Mouse (Mus musculus): Measurements from ENCODE around the gene Rhou.

Gene Rhou

DNA sequence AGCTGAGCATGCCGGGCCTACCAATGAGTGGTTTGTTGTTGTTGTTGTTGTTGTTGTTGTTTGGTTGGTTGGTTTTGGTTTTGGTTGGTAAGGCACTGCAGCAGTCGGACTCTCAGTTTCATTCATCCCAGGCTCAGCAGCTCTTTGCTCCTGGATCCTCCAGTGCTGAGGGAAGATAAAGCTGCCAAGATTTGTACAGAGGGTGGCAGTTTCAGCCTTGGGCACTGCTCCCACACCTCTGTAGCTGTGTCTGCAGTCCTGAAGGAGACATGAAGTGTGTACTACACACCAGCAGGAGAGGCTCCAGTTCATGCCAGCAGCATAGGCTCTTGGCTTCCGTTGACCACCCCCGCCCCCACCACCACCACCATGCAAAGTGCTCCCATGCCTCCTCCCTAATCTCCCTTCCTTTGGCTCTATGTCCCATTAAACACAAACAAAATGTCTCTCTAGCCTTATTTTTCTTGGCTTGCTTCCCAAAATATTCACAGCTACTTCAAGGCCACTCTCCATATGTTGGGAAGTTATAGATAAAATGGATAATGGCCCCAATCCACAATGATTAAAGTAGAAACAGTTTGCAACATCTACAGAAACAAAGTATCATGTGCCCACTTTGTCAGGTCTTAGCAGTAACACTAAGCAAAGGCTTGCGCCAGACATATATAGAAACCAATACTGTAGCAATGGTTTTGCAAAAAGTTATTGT, 2.2 kb upstream of the Rhou start:
- no peak for DNase-seq

DNA sequence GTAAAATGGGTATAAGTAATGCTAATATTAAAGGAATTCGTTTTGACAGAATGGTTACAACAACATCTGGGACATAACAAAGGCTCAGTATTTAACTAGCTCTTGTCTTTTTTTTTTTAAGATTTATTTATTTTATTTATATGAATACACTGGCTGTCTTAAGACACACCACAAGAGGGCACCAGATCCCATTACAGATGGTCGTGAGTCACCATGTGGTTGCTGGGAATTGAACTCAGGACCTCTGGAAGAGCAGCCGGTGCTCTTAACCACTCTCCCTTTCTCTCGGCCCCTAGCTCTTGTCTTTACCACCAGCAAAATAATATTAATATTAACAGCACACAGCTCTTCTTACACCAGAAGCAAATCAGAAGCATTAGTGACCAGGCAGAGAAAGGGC, 1.1 kb upstream of the Rhou start:
- DNase-seq = peak; percentile 22 to 40

DNA sequence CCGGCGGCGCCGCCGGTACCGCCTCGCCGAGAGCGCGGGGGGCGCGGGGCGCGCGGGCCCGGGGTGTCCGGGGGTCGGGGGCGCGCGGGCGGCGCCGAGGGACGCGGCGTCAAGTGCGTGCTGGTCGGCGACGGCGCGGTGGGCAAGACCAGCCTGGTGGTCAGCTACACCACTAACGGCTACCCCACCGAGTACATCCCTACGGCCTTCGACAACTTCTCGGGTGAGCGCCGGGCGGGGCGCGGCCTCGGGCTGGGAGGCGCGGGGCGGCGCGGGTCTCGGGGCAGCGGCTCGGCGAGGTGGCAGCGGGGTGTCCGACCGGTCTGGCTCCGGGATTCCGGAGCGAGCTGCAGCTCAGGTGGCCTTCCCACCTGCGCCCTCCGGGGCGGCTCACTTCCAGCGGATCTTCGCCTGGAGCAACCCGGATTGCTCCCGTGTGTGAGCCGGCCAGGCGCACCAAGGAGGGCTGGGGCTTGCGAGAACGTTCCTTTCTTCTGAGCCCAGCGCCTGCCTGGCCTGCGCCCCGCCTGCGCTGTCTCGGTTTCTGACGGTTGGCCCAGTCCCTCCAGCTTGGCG, 353 bp downstream of the Rhou start:
- DNase-seq = peak; percentile 71 to 72

DNA sequence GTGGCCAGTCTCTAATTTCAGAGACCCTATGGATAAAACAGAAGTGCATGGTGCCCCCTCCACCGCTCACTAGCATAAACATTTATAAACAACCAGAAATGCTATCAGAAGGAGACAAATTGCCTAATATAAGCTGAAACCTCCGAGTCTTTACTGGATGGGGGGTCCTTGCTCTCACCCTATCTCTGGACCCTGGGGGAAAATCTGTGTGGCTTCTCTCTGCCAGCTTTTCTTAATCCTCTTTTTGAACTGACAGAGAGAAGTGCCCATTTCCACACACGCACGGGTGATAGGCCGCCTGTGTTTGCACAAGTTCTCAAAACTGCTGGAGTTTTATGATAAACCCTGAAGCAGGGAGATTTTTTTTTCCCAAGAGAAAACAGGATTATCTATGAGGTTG, 1.0 kb downstream of the Rhou start:
- peak in 1 of 2 experiments; percentile 6 for DNase-seq

DNA sequence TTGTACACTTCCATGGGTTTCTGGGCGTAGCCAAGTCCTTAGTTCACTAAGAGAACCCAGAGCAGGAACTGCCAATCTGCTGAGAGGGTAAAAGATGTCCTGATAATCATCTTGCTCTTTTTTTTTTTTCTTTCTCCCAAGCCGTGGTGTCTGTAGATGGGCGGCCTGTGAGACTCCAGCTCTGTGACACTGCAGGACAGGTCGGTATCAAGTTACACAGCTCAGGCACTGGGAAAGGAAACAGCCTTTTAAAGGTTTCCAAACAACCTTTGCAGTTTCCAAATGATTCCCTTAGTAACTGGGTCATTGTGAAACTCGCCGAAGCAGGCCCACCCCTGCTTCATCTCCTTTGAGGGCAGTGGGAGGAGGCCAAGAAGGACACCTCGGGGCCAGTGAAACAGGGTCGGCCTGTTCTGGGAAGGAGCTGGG, 1.6 kb downstream of the Rhou start:
- no peak for DNase-seq

DNA sequence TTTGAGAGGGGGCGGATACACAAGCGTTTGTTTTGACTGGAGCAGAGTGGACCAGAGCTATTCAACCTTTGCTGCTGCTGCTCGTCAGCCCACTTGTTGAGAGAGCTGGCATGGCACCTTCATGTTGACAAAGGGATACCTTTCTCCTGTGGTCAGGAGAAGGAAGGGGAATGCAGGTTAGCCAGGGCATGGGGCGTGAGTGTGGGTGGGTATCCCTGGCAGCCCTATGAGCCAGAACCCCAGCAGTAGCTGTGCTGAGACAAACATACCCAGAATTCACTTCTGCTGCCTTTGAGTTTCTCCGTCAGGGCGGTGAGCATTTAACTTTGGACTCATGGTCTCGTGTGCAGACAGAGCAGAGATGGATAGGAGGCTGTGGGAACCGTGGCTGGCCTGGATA, 4.1 kb downstream of the Rhou start:
- no peak for DNase-seq

DNA sequence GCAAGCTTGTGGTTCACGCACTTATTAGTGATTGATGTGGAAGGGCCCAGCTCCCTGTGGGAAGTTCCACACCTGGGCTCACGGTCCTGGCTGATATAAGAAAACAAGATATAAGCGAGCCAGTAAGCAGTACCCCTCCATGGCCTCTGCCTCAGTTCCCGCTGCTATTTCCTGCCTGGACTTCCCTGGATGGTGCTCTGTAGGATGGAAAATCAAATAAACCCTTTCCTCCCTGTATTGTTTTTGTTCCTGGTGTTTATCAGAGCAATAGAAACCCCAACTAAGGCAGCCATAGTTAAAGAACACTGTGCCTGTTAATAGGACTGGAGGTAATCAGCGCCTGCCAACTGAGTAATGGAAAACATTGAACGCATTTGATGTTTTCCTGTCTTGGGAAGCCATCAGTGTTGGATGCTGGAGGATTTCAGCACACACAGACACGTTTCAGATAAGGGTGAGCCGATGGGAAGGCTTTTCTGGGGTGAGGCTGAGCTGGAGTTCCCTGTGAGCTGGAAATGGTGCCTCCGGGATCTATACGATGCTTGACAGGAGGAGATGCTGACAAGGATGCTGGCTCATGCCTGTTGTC, 5.8 kb downstream of the Rhou start:
- no peak for DNase-seq

DNA sequence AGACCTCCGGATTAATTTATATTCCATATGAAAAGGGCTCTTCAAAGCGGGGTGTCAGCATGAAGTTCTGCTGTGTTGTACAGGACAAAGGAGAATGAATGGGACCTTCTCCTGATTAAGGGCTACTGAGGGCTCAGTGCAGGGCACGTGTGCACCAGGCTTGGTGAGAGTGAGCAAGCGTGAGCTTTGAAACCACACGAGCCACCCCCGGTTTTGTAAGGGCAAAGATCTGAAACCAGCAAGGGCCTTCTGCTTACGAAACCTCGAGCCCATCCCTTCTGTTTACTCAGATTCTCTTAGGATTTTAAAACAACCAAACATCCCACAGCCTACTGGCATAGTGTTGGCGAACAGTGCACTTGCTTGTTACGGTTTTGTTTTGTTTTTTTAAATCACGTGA, 7.8 kb downstream of the Rhou start:
- no peak for DNase-seq

DNA sequence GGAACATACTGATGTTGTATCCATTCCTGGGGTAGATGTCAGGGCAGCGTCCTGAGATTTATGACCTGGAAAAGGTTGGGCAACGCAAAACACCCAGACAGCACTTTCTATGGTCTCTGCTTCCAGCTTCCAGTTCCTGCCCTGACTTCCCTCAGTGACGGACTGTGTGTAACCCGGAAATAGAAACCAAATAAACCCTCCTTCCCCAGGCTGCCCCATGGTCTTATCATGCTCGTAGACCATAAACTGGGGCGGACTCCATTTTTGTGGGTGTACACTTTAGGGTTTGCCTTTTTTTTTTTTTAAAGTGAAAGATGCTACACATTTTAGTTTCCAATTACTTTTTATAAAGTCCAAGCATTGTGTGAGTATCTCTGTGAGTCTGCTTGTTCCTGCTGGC, 11.9 kb downstream of the Rhou start:
- DNase-seq = no peak

DNA sequence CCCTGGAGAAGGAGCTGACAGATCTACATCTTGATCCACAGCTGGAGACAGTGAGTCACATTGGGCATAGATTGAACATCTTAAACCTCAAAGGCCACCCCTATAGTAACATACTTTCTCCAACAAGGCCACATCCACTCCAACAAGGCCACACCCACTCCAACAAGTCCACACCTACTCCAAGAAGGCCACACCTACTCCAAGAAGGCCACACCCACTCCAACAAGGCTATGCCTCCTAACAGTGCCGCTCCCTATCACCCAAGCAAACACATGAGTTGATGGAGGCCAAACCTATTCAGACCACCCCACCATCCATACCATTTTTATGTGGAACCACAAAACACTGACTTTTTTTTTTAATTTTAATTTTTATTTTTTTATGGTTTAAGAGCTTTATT, 13.1 kb downstream of the Rhou start:
- no peak for DNase-seq

DNA sequence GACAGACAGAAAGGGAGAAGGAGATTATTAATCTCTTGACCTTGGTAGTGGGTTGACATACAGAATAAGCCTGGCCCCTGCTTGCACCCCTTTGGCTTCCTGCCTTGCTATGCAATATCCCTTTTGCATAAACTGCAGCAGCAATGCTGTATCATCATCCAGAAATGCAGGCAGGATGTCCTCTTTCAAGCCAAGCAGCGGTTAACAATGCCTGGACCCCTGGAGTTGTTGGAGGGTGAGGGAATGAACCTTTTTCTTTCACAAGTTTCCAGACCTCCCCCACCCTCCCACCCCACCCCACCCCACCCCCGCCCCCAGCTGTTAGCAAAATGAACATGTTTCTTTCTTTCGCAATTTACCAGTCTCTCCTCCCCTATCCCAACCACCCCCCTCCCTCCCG, 15.0 kb downstream of the Rhou start:
- no peak for DNase-seq

DNA sequence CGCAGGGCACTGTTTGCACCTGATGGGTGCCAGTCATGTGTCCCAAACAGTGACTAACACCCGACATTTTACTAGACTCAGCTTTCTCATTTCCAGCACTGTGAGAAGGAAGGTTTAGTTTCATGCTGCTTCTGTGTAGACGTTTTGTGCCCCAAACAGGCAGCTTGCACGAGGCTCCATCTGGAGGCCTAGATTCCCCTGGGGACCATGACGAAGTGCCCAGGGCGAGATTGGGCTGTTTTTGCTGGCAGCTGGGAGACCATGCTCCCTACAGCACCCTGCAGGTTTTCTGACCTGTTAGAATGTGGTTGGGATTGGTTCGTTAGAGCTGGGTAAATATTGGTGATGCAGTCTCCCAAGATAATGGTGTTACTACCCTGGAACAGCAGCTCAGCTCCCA, 17.0 kb downstream of the Rhou start:
- no peak for DNase-seq

DNA sequence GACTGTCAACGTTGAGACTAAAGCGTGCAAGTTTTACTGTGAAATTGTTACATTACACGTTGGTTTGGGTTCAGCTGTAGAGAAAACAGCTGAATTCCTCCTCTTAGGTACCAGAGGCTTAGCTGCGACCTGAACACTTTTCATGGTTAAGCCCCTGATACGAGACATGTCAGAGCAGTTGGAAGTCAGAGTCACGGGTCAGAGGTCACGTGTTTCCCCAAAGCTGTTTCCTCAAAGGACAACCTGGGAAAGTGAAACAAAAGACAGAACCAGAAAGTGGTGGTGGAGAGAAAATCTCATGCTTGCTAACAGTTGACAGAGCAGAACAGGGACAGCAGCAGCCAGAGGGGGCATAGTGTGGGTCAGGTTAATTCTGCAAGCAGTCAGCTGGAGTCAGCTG, 17.7 kb downstream of the Rhou start:
- DNase-seq = no peak

DNA sequence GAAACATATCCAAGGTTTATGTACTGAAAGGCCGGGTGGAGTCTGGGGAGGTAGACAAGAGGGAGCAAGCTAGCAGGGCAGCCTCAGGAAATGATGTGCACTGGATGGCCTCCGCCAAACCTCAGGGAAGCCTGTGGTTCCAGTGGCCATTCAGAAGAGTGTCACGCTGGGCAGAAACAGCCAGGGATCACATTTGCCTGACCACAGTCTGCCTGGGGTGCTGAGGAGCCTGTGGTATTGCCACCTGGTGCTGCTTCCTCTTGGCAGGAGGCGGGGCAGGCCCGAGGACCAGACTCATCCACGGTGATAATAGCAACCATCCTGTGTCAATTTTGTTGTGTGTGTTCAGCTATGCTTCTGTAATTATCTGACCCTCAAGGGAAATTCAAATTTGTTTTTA, 18.9 kb downstream of the Rhou start:
- no peak for DNase-seq

DNA sequence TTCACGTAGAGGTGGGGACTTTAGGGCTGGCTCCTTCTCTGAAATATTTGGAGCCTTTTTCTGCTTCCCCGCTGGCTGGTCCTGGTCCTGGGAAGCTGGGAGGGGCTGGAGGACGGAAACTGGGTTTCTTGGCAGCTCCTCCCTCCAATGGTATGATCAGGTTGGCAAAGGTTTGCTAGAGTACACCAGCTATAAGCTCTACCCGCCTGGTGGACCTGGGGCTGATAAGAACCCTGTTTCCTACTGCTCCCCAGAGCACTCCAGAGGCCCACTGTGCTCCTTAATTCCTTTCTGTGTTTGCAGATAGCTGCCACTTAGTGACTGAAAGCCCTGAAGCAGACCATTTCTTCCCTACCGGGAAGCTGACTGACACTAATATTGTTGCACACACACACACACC, 21.9 kb downstream of the Rhou start:
- DNase-seq = no peak

DNA sequence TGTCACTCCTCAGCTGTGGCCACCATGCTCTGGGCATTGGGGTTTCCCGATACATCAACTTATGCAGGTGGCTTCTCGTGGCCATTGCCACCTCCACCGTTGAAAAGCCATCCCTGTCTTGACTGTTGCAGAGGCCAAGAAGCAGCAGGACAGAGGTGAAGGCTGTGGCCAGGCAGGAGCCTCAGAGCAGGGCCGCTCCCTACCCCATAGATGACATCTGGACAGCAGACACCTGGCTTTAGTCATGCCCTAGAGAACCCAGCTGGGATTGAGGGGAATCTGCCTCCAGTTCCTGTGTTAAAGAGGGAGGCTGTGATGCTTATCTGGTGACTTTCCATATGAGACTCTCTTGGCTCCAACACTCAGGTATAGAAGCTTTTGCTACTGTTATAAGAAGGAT, 24.7 kb downstream of the Rhou start:
- no peak for DNase-seq

DNA sequence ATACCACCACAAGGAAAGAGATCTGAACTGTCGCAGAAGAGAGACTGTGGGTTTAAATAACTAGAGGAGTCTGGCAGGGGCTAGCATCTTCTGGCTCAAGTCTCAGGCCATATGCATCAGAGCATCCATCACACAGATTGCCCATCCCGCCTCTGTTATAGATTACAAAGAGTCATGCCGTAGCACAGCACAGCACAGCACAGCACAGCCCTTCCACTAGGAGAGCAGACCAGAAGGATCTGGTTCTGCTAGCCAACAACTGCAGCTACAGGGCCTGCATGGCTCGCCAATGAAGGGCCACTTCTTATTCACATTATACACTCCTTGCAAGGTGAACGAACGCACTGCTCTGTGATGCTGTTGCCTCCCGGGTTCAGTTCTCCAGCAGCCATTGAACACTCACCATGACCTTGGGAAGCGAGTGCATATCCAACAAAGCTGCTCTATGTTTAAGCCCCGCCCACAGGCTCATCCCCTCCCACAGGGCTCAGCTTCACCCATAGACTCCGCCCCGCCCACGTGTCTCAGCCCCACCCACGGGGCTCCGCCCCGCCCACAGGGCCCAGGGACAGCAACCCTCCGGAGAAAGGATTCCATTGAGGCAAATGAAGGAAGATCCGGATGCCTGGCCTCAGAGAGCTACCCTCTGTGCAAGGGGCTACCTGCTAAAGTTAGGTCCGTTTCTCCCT, 28.5 kb downstream of the Rhou start:
- peak in 1 of 2 experiments; percentile 14 for DNase-seq

DNA sequence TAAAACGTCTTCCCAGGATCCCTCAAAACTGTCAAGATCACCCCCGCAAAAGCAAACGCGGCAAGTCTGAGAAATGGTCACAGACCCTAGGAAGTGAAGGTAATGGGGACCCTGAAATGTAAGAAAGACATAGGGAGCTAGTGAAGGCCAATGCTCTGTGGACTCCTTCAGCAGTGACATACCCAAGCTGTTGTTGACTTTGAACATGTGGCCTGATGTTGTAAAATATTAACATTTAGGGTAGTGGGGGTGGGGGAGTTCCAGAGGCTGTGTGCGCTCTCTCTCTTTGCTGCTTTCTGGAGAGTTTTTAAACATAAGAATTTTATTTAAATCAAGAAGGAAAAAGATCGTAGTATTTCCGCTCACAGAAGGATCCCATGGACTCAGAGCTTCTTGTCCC, 29.6 kb downstream of the Rhou start:
- DNase-seq = no peak

DNA sequence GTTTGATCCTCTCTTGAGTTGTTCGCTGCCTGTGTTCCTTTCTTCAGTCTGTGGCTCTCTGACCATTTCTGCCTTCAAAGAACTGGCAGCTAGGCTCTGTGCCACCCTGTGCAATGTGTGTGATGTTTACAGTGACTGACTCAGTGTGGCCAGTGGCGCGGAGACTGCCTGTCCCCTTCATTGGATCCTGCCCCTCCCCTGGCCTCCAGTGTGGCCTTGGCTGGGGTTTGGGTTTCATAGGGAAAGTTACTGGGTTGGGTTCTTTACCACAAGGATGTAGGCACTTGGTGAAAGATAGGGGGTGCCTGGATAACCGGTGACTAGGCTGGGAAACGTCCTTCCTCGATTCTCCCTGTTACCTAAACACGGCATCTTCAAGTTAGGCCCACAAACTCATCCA, 31.1 kb downstream of the Rhou start:
- DNase-seq = no peak

DNA sequence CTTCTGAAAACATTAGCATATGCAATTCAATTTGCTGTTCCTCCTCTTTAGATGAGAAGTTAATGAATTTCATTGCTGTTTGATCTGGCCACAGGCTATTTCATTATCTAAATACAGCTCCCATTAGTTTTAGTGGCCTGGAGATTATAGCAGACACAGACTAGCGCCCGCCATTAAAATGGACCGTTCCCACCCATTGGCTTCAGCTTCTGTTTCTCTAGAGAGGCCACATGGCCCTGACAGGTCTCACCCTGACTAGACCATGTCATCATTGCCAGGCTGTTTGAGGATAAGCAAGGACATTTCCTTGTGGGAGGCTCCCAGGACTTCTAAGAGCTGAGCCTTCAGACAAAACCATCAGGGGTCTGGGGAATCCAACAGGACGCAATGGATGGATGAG, 31.7 kb downstream of the Rhou start:
- no peak for DNase-seq

DNA sequence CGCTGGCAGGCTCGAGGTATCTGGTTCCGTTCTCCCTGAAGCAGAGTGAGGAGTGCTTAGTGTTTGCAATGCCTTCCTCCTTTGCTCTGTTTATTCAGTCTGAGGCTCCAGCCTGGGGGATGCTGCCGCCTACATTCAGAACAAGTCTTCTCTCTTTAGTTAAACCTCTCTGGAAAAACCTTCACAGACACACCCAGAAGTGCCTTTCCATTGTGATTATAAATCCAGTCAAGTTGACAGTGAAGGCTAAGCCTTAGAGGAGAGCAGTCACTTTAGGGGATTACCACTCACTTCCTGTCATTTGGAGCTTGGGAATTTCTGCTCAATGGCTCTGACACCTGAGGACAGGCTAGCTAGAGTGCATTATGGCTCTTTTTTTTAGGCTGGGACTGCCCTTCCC, 34.1 kb downstream of the Rhou start:
- DNase-seq = no peak

DNA sequence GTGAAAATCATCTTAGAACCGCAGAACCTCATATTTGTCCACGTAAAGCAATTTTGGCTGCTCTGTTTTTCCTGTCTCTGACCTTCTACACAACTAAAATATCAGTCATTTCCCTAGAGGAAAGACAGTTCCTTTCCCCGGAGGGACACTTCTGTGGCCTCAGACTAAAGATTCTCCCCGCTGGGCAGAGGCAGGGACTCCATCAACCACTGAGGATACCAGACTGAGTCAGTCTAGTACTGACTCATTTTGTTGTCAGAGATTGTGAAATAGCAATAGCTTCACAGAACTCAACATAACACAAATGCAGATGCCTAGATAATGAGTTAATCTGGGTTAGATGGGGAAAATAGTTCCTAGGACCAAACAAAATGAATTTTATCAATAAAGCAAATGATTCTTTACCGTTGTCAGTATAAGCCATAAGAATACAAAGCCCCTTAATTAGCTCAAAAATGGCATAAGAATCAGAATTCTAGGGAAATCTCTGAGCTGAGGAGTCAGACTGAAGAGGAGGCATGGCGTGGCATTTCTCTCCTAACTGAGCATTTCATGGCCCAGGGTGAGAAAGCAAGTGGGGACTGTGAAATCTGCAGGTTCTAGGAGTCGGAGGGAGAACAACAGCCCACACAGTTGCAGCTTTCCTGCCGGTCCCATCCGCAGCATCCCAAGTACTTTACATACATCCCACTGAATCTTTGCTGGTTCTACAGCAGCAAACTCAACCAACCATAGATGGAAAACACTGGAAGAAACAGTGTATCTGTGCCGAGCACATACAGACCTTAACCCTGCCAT, 38.6 kb downstream of the Rhou start:
- DNase-seq = no peak

DNA sequence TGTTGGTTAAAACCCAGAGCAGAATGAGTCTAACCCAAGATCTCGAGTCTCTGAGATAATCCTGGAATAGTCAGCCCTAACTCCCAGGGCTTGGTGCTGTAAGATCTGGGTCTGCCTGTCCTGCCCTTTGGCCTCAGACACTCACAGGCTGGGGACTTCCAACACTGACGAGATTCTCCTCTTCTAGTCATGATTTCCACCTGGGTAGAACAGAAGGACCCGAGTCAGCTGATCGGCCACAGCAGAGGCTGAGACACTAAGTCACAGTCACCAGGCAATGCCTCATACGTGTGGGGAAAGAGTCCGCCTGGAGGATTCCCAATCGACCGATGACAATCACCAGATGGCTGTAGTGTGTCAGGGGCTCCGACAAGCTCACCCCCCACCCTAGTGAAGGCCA, 42.4 kb downstream of the Rhou start:
- no peak for DNase-seq

All from cerebellum, postnatal 36 days (tissue).